Mouse (Mus musculus) liver (tissue): ENCODE data around the gene Gm29644.
"Not testable (repeated sequence)": the region's sequence is repeated elsewhere in the genome, so short reads cannot be mapped to it uniquely, and the experiment has no call there.

Experiments
- DNase-seq: peaks from one replicate; pipeline ENCODE4 v3.0.0-alpha.2; 2020; ENCODE audit warnings: mixed read lengths

Gene Gm29644

GRCm38 (mm10) chrY:70303187-70303586, at the start of gene Gm29644, which contains the start of gene Gm29423:
TSS of gene Gm29644 (minus strand) at chrY:70303343.
TSS of gene Gm29423 (minus strand) at chrY:70303287.
- DNase-seq = not testable (repeated sequence)

GRCm38 (mm10) chrY:70273542-70273941, 29.6 kb downstream of the Gm29644 start, which contains the start of gene Gm21118:
TSS of gene Gm21118 (minus strand) at chrY:70273642.
- not testable (repeated sequence) for DNase-seq
